Mouse (Mus musculus): ENCODE measurements around the gene Gm14632.
"Not testable (repeated sequence)": the region's sequence is repeated elsewhere in the genome, so short reads cannot be mapped to it uniquely, and the experiment has no call there.

Gene Gm14632

GRCm38 (mm10) chrX:30329472-30329871 lies at the start of gene Gm14632:
Gene Gm14632, plus strand, starts transcription at chrX:30329772.
- not testable (repeated sequence) for DNase-seq (ENCODE audit: low spot score in 2 of 2)

Data from right cerebral cortex, postnatal 10 days (tissue).